Mouse (Mus musculus): ENCODE results near the gene Ano6.

DNA sequence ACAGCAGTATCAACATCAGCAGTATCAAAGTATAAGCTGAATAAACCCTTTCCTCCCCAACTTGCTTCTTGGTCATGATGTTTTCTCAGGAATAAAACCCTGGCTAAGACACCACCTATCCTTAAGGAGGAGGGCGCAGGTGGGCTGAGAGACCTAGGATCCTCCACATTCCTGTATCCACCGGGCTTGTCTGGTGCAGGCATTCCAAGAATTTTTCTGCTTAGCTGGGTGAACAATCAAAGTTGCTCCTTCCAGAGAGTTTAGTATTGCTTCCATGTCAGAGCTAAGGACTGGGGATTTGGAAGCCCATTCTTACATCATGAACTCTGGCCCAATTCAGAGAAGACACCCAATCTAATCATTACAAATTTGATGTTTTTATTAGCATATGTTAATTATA lies 53.8 kb downstream of the Ano6 start:
- no peak for TF ChIP-seq CTCF (IDR thresholded peaks at IDR 0.05)
- no peak for TF ChIP-seq EP300 (IDR thresholded peaks at IDR 0.05)
